Mouse (Mus musculus) B cell, adult 2 months (primary cell): ENCODE results near the gene Irf9.

Source experiments
- DNase-seq, 2 experiments: peaks; one replicate each; pipeline ENCODE4 v3.0.0; 2022

Gene Irf9

GRCm38 (mm10) chr14:55581981-55582681, 21.2 kb upstream of the Irf9 start:
- peak; percentile 64 to 67 for DNase-seq

GRCm38 (mm10) chr14:55584303-55584701, 19.1 kb upstream of the Irf9 start:
- no peak for DNase-seq

- peak; percentile 75 for DNase-seq
Measured at GRCm38 (mm10) chr14:55584702-55585565, 18.4 kb upstream of the Irf9 start, which contains the start of gene Emc9. TSS of gene Emc9 (minus strand) at chr14:55585302.

GRCm38 (mm10) chr14:55585566-55585960, 17.8 kb upstream of the Irf9 start:
- no peak for DNase-seq

- DNase-seq: no peak
Measured at GRCm38 (mm10) chr14:55586149-55586548, 17.2 kb upstream of the Irf9 start.

GRCm38 (mm10) chr14:55589271-55589670, 14.1 kb upstream of the Irf9 start:
- DNase-seq: no peak

- peak; percentile 32 to 45 for DNase-seq
Measured at GRCm38 (mm10) chr14:55589771-55590448, 13.5 kb upstream of the Irf9 start.

- DNase-seq: peak; percentile 78 to 81
Measured at GRCm38 (mm10) chr14:55590748-55591330, 12.5 kb upstream of the Irf9 start, which contains the start of gene Psme2. TSS of gene Psme2 (minus strand) at chr14:55591113.

- DNase-seq: peak; percentile 75 to 77
Measured at GRCm38 (mm10) chr14:55591331-55591891, 12.0 kb upstream of the Irf9 start, which contains the start of gene Rnf31. TSS of gene Rnf31 (plus strand) at chr14:55591708.

- peak in 1 of 2 experiments; percentile 17 for DNase-seq
Measured at GRCm38 (mm10) chr14:55592226-55592625, 11.1 kb upstream of the Irf9 start.

GRCm38 (mm10) chr14:55596036-55596690, 7.2 kb upstream of the Irf9 start:
- no peak for DNase-seq

- DNase-seq: no peak
Measured at GRCm38 (mm10) chr14:55598521-55599390, 4.6 kb upstream of the Irf9 start.

GRCm38 (mm10) chr14:55603633-55604576, 534 bp downstream of the Irf9 start:
- peak; percentile 93 to 94 for DNase-seq

GRCm38 (mm10) chr14:55604823-55605222, 1.5 kb downstream of the Irf9 start:
- peak in 1 of 2 experiments; percentile 15 for DNase-seq

- no peak for DNase-seq
Measured at GRCm38 (mm10) chr14:55605743-55606459, 2.5 kb downstream of the Irf9 start.

- no peak for DNase-seq
Measured at GRCm38 (mm10) chr14:55608339-55608738, 5.0 kb downstream of the Irf9 start.

GRCm38 (mm10) chr14:55613346-55613745, 10.0 kb downstream of the Irf9 start:
- no peak for DNase-seq

- DNase-seq: no peak
Measured at GRCm38 (mm10) chr14:55614565-55615178, 11.3 kb downstream of the Irf9 start.
